Mouse (Mus musculus) T-helper 17 cell (primary cell): Measurements from ENCODE around the gene Rgs3.

Experiments used
- in situ Hi-C, 2 experiments: fragments of 300-600 bp; cut with MboI, MseI; formaldehyde crosslinking; loops; 1 replicate in 1 of 2; 2 replicates in 1 of 2; pipeline ENCODE4 v1.15.1; 2025; ENCODE audit warnings: high pct_unique_total_duplicates in 2 of 2

Gene Rgs3

GRCm38 (mm10) chr4:62652921-62653757 lies 93.5 kb downstream of the Rgs3 start:
- in situ Hi-C loops = no loop called here

- in situ Hi-C loops = no loop called here
Measured at GRCm38 (mm10) chr4:62653922-62654661, 94.4 kb downstream of the Rgs3 start.

GRCm38 (mm10) chr4:62659264-62659663 lies 99.6 kb downstream of the Rgs3 start:
- in situ Hi-C loops = no loop called here

GRCm38 (mm10) chr4:62659861-62660553 lies 100.4 kb downstream of the Rgs3 start:
- in situ Hi-C loops = no loop called here

- in situ Hi-C loops = no loop called here
Measured at GRCm38 (mm10) chr4:62660554-62660864, 100.9 kb downstream of the Rgs3 start.

GRCm38 (mm10) chr4:62661311-62661849 lies 101.7 kb downstream of the Rgs3 start:
- in situ Hi-C loops = no loop called here

GRCm38 (mm10) chr4:62663348-62663747 lies 103.7 kb downstream of the Rgs3 start:
- in situ Hi-C loops = no loop called here

GRCm38 (mm10) chr4:62665842-62666241 lies 106.2 kb downstream of the Rgs3 start:
- in situ Hi-C loops = no loop called here

- in situ Hi-C loops = no loop called here
Measured at GRCm38 (mm10) chr4:62668666-62669065, 109.0 kb downstream of the Rgs3 start.

GRCm38 (mm10) chr4:62669094-62670071 lies 109.7 kb downstream of the Rgs3 start:
- in situ Hi-C loops = no loop called here

GRCm38 (mm10) chr4:62673531-62674030 lies 113.9 kb downstream of the Rgs3 start:
- in situ Hi-C loops = no loop called here

GRCm38 (mm10) chr4:62674031-62674995 lies 114.7 kb downstream of the Rgs3 start:
- in situ Hi-C loops = no loop called here

GRCm38 (mm10) chr4:62675394-62675793 lies 115.7 kb downstream of the Rgs3 start:
- in situ Hi-C loops = loop anchor here in 1 of 2 experiments (5.0 kb wide), 1 partner anchor 93 kb away; no protein-coding TSS in a partner anchor

- in situ Hi-C loops = loop anchor here in 1 of 2 experiments (5.0 kb wide), 1 partner anchor 95 kb away; no protein-coding TSS in a partner anchor
Measured at GRCm38 (mm10) chr4:62677047-62677737, 117.5 kb downstream of the Rgs3 start.

- in situ Hi-C loops = loop anchor here in 1 of 2 experiments (5.0 kb wide), 1 partner anchor 97 kb away; no protein-coding TSS in a partner anchor
Measured at GRCm38 (mm10) chr4:62679157-62679556, 119.5 kb downstream of the Rgs3 start.

GRCm38 (mm10) chr4:62681467-62681866 lies 121.8 kb downstream of the Rgs3 start:
- in situ Hi-C loops = no loop called here

- in situ Hi-C loops = no loop called here
Measured at GRCm38 (mm10) chr4:62682371-62682770, 122.7 kb downstream of the Rgs3 start.

GRCm38 (mm10) chr4:62683148-62683547 lies 123.5 kb downstream of the Rgs3 start:
- in situ Hi-C loops = no loop called here

- in situ Hi-C loops = no loop called here
Measured at GRCm38 (mm10) chr4:62684351-62684750, 124.7 kb downstream of the Rgs3 start.
